Mouse (Mus musculus) kidney, embryonic 16.5 days (tissue): ENCODE results near the gene Tmem41b. TPM values are rescaled to one million over a fixed set of nuclear protein-coding genes. Genes with fewer than 3 reads are reported as not detected.
A peak's percentile ranks its signal among the peaks of the same experiment; 100 is the strongest.
"Not testable (repeated sequence)": the region's sequence is repeated elsewhere in the genome, so short reads cannot be mapped to it uniquely, and the experiment has no call there.

ENCODE experiments used
- ATAC-seq: fragments of 200-750 bp; cut with Nextera tagmentation; 2 replicates; pipeline ENCODE4 v1.8.0; 2017; ENCODE audit warnings: moderate TSS enrichment; ENCODE audit not compliant: low FRiP score, low TSS enrichment
- H3K27ac ChIP-seq: fragments of 300-500 bp; sonication (generic); 2 replicates; pipeline ENCODE4 v1.5.1; 2014; ENCODE audit warnings: low read length
- H3K27me3 ChIP-seq: fragments of 300-500 bp; sonication (generic); 2 replicates; pipeline ENCODE4 v1.6.1; 2014; ENCODE audit warnings: low read length, control low read depth, mixed read lengths; ENCODE audit not compliant: insufficient read depth
- H3K36me3 ChIP-seq: fragments of 300-500 bp; sonication (generic); 2 replicates; pipeline ENCODE4 v1.6.1; 2014; ENCODE audit warnings: low read length, control low read depth, mixed read lengths; ENCODE audit not compliant: insufficient read depth
- H3K4me1 ChIP-seq: fragments of 300-500 bp; sonication (generic); 2 replicates; pipeline ENCODE4 v1.6.1; 2014; ENCODE audit warnings: low read length, control low read depth, mixed read lengths; ENCODE audit not compliant: insufficient read depth
- H3K4me2 ChIP-seq: fragments of 300-500 bp; sonication (generic); replicated peaks from 2 replicates; pipeline ENCODE4 v1.6.1; 2014; ENCODE audit warnings: low read depth, low read length
- H3K4me3 ChIP-seq: fragments of 300-500 bp; sonication (generic); 2 replicates; pipeline ENCODE4 v1.5.1; 2014; ENCODE audit warnings: mild to moderate bottlenecking, low read length
- H3K9ac ChIP-seq: fragments of 300-500 bp; sonication (generic); replicated peaks from 2 replicates; pipeline ENCODE4 v1.6.1; 2014; ENCODE audit warnings: low read length
- H3K9me3 ChIP-seq: fragments of 300-500 bp; sonication (generic); 2 replicates; pipeline ENCODE4 v1.6.1; 2016; ENCODE audit warnings: low read length, control low read depth
- WGBS: fragments of 180-500 bp; shearing (Covaris S2); extraction: QIAGEN DNeasy Blood & Tissue Kit; methylation state at CpG from one replicate; pipeline ENCODE4 v1.1.7; 2014; 5-methylcytosine and 5-hydroxymethylcytosine counted together
- polyA plus RNA-seq: library from polyadenylated mRNA; unstranded; fragments of >200 nt; fragmentation: Nextera tagmentation; extraction: Ambion mirVana; gene quantifications from 2 replicates; pipeline ENCODE4 v1.2.1, GENCODE M21; 2015

Gene Tmem41b
- polyA plus RNA-seq, 1 experiment from 2014 or later, result 65.8 TPM

GRCm38 (mm10) chr7:109985661-109986132 is 1.0 kb downstream of the Tmem41b start:
- Histone ChIP-seq H3K9ac (peak overlapping the region; percentile 75), H3K27ac (peak overlapping the region; percentile 71), H3K4me2 (peak overlapping the region; percentile 83), H3K36me3 (peaks cover 8% of the 10 kb centered on the region; the same call in 1 of the 2 replicates), H3K9me3 (no peaks in the 10 kb centered on the region), H3K4me3 (peak overlapping the region; percentile 75), H3K4me1 (peaks cover 9% of the 10 kb centered on the region), H3K27me3 (no peaks in the 10 kb centered on the region)
- WGBS, result under 1% methylated on average over 27 of the region's 27 CpGs
- ATAC-seq, result peak; percentile 53; the same call in 1 of the 2 replicates

- not testable (repeated sequence) for H3K27me3 ChIP-seq, H3K4me1 ChIP-seq, H3K9me3 ChIP-seq, ATAC-seq, H3K9ac ChIP-seq, H3K4me3 ChIP-seq, H3K27ac ChIP-seq
- WGBS, result 65% methylated on average over 5 of the region's 5 CpGs
- Histone ChIP-seq H3K36me3 (peaks cover 14% of the 10 kb centered on the region), H3K4me2 (peak overlapping the region; percentile 83; the same call in 1 of the 2 replicates)
Measured at GRCm38 (mm10) chr7:109984608-109985007, 2.1 kb downstream of the Tmem41b start.

- not testable (repeated sequence) for H3K4me1 ChIP-seq, H3K9ac ChIP-seq, ATAC-seq, H3K4me3 ChIP-seq, H3K9me3 ChIP-seq, H3K27ac ChIP-seq, H3K4me2 ChIP-seq, H3K27me3 ChIP-seq
- H3K36me3 ChIP-seq, result peaks cover 36% of the 10 kb centered on the region
- 74% methylated on average over 5 of the region's 5 CpGs for WGBS
Measured at GRCm38 (mm10) chr7:109977131-109977530, 9.6 kb downstream of the Tmem41b start.

GRCm38 (mm10) chr7:109975966-109976715 is 10.6 kb downstream of the Tmem41b start:
- WGBS, result 96% methylated on average over 6 of the region's 6 CpGs

GRCm38 (mm10) chr7:109969542-109969941 is 17.2 kb downstream of the Tmem41b start:
- H3K9ac ChIP-seq, result no peak overlapping the region
- no peaks in the 10 kb centered on the region; the same call in 1 of the 2 replicates for H3K4me1 ChIP-seq
- no peak overlapping the region for H3K4me2 ChIP-seq
- H3K36me3 ChIP-seq, result peaks cover 6% of the 10 kb centered on the region; the same call in 1 of the 2 replicates
- no peaks in the 10 kb centered on the region for H3K9me3 ChIP-seq
- ATAC-seq, result no peak
- H3K27ac ChIP-seq, result no peak overlapping the region
- H3K27me3 ChIP-seq, result no peaks in the 10 kb centered on the region
- H3K4me3 ChIP-seq, result no peak overlapping the region

More at GRCm38 (mm10) chr7:109975966-109976715, 10.6 kb downstream of the Tmem41b start:
- Histone ChIP-seq H3K4me2 (no peak overlapping the region), H3K9me3 (no peaks in the 10 kb centered on the region), H3K27me3 (no peaks in the 10 kb centered on the region), H3K27ac (no peak overlapping the region), H3K4me3 (no peak overlapping the region), H3K36me3 (peaks cover 31% of the 10 kb centered on the region), H3K4me1 (no peaks in the 10 kb centered on the region), H3K9ac (no peak overlapping the region)
- ATAC-seq, result no peak

- Histone ChIP-seq H3K4me3 (no peak overlapping the region), H3K27ac (no peak overlapping the region), H3K27me3 (no peaks in the 10 kb centered on the region), H3K36me3 (peaks cover 6% of the 10 kb centered on the region; the same call in 1 of the 2 replicates), H3K9me3 (no peaks in the 10 kb centered on the region), H3K4me1 (no peaks in the 10 kb centered on the region; the same call in 1 of the 2 replicates), H3K9ac (no peak overlapping the region), H3K4me2 (no peak overlapping the region)
- 8% methylated on average over 2 of the region's 2 CpGs for WGBS
- peak; percentile 67; the same call in 1 of the 2 replicates for ATAC-seq
Measured at GRCm38 (mm10) chr7:109968924-109969450, 17.7 kb downstream of the Tmem41b start.

DNA sequence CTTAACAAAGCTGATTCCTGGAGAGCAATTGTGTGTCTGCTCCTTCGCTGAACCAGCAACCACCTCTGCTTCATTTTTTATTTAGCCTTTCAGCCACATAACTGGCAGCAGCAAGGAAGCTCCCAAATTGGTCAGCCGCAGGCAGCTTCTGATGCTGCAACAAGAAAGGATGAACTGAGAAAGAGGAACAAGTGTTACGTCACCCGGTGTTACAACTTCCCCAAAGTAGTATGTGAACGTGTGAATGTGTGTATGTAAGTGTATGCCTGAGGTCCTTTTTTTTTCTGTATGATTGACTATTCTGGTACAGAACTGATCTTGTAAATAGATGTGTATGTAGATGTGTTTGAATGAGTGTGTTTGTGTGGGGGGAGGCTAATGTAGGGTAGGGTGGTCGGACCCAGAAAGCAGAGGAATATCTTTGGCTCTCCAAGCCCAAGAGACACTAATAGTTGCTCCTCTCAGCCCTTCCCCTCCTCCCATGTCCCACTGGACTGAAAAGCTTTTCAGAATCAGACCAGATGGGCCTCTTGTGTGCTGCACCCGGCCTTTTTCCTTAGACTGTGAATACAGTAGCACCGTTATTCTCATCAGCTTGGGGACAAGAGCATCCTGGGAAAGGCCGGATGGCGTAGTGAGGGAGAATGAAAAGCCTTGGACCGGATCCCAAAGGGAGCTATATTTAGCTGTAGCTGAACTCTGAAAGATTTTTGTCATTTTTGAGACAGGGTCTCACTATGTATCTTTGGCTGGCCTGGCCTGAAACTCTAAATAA is 18.7 kb downstream of the Tmem41b start:
- Histone ChIP-seq H3K9ac (no peak overlapping the region), H3K27ac (no peak overlapping the region), H3K9me3 (no peaks in the 10 kb centered on the region), H3K36me3 (peaks cover 6% of the 10 kb centered on the region; the same call in 1 of the 2 replicates), H3K4me1 (no peaks in the 10 kb centered on the region; the same call in 1 of the 2 replicates), H3K4me3 (no peak overlapping the region), H3K4me2 (no peak overlapping the region), H3K27me3 (no peaks in the 10 kb centered on the region)
- 77% methylated on average over 11 of the region's 11 CpGs for WGBS
- 0 out of 2 replicates have a peak, but pooled peaks have one; percentile 39 for ATAC-seq

DNA sequence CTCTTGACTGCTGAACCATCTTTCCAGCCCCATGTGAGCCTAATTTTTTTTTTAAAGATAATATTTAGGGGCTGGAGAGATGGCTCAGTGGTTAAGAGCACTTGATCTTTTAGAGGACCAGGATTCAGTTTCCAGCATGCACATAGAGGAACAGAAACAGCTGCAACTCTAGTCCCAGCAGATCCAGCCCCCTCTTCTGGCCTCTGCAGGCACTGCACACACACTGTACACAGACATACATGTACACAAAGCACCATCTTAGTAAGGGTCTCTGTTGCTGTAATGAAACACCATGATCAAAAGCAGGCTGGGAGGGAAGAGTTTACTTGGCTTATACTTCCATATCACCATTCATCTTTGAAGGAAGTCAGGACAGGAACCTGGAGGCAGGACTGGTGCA is 21.1 kb downstream of the Tmem41b start:
- Histone ChIP-seq H3K27me3 (no peaks in the 10 kb centered on the region), H3K4me2 (no peak overlapping the region), H3K27ac (no peak overlapping the region), H3K9ac (no peak overlapping the region), H3K36me3 (no peaks in the 10 kb centered on the region), H3K4me3 (no peak overlapping the region), H3K4me1 (peaks cover 7% of the 10 kb centered on the region; the same call in 1 of the 2 replicates), H3K9me3 (no peaks in the 10 kb centered on the region)
- ATAC-seq, result no peak

- no peak for ATAC-seq
- H3K9me3 ChIP-seq, result no peaks in the 10 kb centered on the region
- 97% methylated on average over 4 of the region's 4 CpGs for WGBS
- peaks cover 13% of the 10 kb centered on the region for H3K4me1 ChIP-seq
- H3K4me2 ChIP-seq, result no peak overlapping the region
- no peaks in the 10 kb centered on the region for H3K27me3 ChIP-seq
- no peak overlapping the region for H3K27ac ChIP-seq
- H3K36me3 ChIP-seq, result no peaks in the 10 kb centered on the region
- no peak overlapping the region for H3K9ac ChIP-seq
- no peak overlapping the region for H3K4me3 ChIP-seq
Measured at GRCm38 (mm10) chr7:109963707-109964106, 23.0 kb downstream of the Tmem41b start.
